Mouse (Mus musculus) ovary, adult 18-20 months (tissue): ENCODE data around the gene Olfr1168.
"Not testable (repeated sequence)": the region's sequence is repeated elsewhere in the genome, so short reads cannot be mapped to it uniquely, and the experiment has no call there.

Experiments
- DNase-seq: peaks from one replicate; pipeline ENCODE4 v3.0.0; 2022; ENCODE audit warnings: low spot score, mixed read lengths

The Olfr1168 gene

GRCm38 (mm10) chr2:88181580-88181979, at the start of gene Olfr1168:
Olfr1168 (plus strand) TSS chr2:88181880.
- no peak for DNase-seq

DNA sequence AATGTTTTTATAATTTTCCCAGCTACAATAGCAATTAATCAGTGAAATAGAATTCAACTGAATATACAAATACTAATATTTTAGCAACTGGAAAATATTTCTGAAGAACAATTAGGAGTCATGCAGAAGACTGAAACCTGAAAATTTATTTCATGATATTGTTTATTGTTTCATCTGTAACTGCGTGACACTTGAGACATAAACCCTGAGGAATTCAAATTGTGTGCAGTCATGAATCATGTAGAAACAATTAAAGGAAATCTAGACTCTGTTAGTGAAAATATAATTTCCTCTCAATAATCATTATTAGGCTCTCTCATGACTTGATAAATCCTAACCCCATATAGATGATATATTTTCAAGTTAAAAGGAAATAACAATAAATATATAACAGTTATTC, 26.6 kb upstream of the Olfr1168 start, which contains the start of gene Olfr1167:
TSS of gene Olfr1167 (minus strand) at position 101 of the 400 bp plus-strand sequence.
- DNase-seq: not testable (repeated sequence)

- no peak for DNase-seq
Observed at GRCm38 (mm10) chr2:88220784-88221183, 39.1 kb downstream of the Olfr1168 start.

GRCm38 (mm10) chr2:88228234-88228633, 46.6 kb downstream of the Olfr1168 start, which contains the start of gene Olfr1170:
Olfr1170 (minus strand) TSS chr2:88228334.
- no peak for DNase-seq
